Mouse (Mus musculus) adipocyte (in vitro differentiated cells): ENCODE measurements around the gene Dnase2b.

Source experiments
- DNase-seq: peaks from one replicate; pipeline ENCODE4 v3.0.0-alpha.2; 2016; ENCODE audit warnings: low spot score

Gene Dnase2b

DNA sequence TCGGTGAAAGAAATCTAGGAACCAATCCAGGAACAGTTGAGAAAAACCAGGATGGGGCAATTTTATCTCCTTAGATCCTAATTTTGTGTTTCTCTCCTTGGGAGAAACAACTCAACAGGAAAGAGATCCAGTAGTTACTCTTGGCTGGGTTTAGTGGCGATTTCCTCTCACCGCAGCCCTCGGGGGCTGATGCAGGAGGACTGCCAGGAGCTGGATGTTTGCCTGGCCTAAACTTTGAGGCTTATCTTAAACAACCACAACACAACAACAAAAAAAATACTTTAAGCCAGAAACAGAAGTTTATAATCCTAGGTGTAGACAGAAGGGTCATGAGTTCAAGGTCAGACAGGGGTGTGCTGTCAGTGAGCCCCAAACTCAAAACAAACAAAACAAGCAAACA is 3.6 kb downstream of the Dnase2b start:
- DNase-seq, result no peak

DNA sequence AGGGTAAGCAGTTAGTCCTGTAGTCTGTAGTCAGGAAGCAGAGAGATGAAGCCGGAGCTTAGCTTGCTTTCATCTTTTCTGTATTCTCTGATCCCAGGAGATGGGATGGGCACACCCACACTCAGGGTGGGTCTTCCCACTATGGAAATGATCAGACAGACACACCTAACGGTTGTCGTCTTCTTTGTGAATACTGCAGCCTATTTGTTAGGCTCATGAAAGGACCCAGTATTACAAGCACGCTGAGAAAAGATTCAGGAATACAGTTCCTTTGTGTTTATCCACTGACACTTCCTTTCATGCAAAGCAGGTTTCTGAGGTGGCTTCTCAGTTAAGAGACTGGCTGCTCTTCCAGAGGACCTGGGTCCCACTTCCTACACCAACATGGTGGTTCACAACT is 4.1 kb downstream of the Dnase2b start:
- no peak for DNase-seq

DNA sequence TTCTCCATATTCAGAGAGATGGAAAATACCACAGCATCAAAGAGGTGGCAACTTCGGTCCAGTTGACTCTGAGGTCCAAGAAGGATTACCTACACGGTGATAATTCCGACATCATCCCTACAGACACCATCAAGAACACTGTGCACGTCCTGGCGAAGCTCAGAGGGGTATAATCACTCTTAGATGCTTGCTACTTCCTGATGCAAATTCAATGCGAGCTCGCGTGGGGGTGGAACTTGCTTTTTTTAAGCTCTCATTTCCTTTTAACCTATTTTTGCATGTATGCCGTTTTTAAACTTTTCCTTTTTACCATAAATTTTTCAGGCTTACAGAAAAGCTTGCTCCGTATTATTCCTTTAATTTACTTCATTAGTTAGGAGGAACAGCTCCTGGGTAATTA is 5.1 kb downstream of the Dnase2b start:
- no peak for DNase-seq

DNA sequence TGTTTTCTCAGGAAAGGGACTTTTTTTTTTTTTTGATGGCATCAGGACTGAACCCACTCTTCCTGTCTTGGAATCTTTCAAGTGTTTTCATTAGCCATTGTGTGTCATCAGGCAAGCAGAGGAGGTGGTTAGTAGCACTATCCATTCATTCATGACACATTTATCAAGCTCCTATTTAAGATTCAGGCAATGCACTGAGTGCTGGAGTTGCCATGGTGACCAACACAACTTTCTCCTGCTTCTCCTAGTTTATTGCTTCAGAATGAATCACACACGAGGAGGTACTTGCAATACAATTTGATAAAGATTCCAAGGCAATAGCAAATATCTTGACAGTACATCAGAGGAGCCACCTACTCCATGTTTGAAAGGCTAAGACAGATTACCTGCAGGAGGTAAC is 8.0 kb downstream of the Dnase2b start:
- DNase-seq, result no peak

DNA sequence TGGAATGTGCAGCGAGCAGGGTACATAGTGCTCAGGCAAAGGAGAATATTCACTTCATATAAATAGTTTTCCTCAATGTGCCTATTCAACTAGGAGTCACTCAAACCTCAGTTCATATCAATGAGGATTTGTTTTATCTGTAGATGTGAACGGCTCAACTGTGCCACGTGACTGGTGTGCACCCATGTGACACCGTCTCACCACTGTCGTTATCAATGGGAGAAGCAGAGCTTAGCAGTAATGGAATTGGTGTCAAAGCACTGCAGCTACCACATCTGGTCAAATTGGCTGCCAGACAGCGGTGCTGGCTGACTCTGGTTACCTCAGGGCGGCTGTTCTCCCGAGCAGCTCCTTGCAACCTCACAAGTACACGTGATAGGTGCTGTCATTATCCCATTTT is 10.7 kb downstream of the Dnase2b start:
- DNase-seq, result no peak

DNA sequence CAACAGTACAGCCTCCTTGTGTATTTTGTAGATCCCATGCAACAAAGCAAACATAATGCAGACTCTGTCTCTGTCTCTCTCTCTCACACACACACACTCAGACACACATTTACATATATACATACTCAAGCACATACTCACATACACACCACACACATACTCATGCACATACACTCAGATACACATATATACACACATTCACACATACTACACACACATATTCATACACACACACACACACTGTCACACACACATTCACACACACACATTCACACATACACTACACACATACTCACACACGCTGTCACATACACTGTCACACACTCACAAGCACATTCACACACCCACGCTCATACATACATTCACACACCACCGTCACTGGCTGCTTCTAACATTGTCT is 12.9 kb downstream of the Dnase2b start:
- DNase-seq, result no peak

DNA sequence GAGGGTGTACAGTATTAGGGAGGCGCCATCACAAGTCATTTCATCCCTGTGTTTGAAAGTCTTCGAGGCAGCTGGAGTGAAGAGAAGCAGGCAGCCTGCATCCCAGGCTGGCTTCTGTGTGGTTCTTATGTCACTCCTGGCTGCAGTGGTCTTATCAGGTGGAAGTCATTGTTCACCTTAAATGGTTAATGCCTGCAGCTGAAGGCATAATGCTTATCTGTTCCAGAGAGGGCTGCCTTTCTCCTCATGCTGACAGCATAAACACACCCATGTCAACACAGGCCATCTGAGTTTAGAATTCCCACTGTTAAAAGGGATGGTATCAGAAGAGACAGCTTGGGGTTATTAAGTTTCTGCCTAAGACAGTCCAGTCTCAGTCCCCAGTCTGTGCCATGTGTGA is 14.2 kb downstream of the Dnase2b start:
- DNase-seq, result no peak

DNA sequence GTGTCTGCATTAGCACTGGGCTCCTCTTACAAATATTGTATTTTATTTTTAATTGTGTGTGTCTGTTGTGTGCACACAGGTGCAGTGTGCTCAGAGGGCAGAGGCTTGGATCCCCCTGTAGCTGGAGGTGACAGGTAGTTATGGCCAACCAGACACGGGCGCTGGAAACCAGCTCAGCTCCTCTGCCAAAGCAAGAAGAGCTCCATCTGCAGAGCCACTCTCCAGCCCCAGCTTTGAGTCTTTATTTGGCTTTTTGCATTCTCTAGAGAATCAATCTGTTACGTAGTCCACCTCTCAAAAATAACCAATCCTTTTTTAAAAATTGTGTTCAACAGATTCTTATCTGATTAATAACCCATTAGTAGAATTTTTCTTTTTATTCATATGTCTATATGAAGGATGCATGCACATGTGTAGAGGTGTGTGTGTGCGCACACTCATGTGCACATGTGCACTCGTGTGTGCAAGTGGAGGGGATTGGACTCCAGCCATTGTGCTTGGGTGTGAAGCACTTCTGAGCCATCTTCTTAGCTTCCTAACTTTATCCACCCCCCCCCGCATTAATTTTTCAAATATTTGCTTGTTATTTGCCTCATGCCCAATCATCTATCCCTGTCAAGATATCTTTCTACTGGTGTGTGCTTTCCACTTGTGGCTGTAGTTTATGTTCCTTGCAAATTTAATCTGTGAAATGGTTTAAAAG is 16.0 kb downstream of the Dnase2b start:
- no peak for DNase-seq

DNA sequence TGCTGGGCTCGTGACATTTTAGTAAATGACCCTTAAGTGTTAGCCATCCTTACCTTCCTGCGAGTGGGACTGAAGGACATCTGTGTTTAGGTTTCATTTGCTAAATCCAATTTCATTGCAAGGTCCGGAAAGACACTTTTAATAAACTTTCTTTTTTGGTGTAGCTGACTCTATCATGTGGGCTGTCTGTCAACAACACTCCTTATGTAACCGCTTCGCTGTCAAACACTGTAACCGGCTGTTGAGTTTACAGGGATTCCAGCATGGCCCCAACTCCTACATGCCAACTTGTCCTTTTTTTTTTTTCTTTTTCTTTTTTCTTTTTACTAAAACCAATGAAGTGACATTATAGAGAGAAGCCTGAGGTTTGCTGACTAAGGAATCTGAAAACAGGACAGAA is 17.0 kb downstream of the Dnase2b start:
- DNase-seq, result no peak

DNA sequence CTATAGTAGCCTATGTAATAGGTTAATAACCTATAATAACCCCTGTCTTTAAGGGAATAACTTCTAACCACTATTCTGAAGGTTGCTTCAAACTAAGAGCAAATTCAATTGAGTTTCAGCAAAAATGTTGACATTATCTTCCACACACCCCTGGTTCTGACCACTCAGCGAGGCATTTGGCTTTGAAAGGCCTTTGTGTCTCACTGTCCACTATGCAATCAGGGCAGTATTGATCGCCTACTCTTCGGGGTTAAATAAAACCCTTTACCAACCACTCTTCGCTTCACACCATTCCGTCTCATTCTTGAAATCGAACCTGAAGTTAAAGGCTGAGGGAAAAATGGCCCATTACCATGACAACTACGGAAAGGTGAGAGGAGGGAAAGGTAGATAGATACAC is 18.5 kb downstream of the Dnase2b start:
- DNase-seq, result no peak

DNA sequence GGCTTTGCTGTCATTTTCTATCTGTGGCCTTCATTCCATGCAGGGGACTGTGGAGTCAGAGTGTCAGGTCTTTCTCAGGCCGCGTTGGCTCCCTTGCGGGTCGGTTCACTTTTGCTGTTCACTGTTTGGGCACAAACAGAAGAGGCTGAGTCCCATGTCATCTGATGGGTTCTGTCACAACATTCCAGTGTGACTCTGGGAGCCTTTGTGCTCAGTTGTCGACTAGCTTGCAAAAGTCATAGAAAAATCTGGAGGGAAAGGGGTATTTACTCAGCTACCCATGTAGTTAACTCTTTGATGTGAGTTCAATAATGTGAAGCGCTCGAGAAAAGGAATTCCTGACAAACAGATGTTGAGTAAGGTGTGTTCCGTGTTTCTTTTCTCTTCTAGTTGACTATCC is 19.0 kb downstream of the Dnase2b start:
- no peak for DNase-seq

DNA sequence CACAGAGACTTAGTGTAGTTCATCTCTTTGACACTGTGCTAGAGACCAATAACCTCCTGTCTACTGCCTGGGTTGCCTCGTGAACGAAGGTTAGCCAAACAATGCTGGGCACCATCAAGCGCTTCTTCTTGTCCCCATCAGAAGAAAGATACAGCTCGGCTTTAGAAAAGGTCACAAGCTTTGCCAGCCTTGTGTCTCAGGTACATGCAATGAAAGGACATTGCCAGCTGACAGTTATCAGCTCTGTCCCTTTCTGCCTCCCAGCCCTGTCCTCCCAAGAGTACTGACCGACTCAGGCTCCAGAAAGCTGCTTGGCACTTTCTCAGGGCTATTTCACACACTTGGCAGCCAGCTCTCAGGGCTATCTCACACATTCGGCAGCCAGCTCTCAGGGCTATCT is 20.0 kb downstream of the Dnase2b start:
- DNase-seq, result no peak

DNA sequence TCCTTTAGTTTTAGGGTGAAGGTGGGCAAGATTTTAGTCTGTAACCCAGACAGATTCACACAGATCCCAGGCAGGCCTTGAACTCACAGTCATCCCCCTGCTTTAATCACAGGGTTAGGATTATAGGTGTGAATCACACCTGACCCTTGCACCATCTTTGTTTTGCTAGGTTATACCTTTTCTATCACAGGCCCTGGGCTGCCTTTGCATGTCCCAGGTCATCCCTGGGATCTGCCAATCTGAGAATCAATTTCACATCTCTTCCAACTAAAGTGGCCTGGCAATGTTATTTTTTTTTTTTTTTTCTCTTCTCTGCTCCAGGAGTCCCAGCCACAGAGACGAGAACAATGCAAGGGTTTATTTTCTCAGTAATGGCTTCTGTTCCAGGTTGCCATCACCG is 23.8 kb downstream of the Dnase2b start:
- no peak for DNase-seq

DNA sequence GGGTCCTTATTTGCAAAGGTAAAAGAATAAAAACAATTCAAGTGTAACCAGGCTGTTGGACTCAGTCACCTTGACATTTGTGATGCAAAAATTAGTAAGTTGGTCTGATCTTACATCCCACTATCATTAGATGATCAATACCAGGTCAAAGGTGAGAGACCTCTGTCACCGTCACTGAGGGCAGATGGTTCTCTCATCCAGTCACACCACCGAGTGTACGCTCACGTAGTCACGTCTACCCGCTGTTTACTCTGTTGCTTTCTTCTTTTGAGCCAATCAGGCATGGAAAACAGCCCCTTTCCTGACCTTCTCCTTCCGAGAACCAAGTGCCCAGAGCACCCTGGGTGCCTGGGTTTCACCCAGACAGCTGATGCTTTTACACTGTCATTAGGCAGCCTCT is 24.2 kb downstream of the Dnase2b start:
- DNase-seq, result no peak

DNA sequence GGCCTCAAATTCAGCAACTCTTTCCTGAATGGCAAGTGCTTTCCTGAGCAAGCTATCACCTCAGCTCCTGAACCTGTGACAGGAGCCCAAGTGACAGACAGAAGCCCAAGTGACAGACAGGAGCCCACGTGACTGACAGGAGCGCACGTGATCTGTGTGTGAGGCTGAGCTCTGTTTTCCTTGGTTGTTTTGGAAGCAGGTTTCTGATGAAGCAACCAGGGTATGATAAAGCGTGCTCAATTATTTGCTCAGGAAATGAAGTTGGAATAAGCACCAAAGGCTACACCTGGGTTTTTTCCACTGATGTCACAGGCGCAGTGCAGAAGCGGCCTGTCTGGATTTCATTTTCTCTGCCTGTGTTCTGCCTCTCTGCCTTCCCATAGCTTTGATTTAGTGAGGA is 25.9 kb downstream of the Dnase2b start:
- DNase-seq, result no peak

DNA sequence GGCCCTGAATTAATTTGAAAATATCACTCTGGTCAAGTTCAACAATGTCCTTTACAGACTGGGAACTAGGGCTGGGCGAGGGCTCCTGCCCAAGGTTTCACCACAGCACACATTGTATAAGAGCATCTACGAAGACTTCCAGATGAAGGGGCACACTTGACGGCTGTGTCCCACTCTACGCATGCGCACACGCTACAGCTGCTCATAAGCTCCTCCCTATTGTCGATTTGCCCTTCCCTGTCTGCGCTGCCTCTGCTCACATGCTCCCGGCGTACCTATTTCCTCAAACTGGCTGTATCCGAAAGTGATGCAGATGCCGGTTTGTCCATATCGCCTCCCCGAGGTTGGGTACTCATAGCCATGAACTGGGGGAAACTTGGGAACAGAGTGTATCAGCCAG is 28.8 kb downstream of the Dnase2b start:
- no peak for DNase-seq

DNA sequence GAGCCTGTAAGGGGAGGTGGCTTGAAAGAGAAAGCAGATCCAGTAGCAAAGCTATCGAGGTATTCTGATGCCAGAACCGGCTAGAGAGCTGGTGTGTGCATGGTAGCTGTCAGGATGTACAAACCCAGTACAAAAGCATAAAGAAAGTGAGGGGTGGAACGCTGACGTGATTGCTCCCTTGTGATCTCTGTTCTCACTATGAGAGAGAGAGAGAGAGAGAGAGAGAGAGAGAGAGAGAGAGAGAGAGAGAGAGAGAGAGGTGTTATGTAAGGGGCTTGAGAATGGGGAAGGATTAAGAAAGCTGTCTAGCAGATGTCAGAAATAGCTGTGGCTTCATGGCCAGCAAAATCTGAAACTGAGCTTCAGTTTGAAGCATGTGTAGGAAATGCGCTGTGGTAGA is 31.5 kb downstream of the Dnase2b start:
- DNase-seq, result no peak

DNA sequence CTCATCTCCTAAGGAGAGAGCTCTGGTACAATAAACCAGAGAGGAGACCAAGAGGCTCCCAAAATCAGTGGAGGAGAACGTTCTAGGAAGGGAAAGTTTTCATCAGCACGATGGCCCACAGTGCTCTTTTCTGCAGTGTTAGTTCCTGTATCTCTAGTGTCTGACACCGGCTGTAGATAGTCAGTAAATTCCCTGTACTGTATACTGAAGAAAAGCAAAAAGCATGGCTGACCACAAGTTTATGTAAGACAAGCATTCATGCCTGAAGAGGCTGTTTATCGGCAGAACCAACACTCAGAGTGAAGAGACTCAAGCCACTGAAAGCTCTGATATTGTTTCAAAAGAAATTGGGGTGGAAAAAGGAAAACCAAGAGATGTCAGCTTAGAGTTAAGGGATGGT is 31.9 kb downstream of the Dnase2b start:
- no peak for DNase-seq

DNA sequence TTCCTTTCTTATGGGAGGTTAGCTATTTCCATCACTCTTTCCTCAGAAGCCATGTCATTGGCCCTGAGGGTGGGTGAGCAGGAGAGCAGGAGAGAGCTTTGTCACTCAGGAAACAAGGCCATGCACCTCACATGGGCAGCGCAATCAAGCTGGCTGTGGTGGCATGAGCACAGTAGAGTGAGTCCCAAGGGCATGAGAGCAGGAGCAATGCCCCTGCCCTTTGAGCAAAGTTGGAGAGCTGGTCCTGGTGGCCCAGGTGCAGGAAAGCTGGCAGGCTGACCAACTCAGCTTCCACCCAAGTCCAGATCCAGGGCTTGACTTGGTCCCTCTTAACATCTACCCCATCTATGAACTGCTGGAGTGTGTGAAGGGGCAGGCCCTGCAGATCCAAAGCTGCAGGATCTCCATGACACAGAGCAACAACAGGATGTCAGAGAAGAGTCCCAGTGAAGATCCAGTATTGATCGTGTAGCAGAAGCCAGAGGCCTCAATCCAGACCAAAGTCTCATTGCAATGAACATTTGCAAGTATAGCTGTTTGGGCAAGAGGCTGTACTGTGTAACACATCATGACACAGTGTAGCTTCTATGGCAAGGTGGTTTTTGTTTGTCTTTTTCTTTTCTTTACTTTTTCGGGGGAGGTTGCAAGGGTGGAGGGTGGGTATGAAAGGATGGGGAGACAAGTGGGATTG is 35.2 kb downstream of the Dnase2b start:
- DNase-seq, result no peak

DNA sequence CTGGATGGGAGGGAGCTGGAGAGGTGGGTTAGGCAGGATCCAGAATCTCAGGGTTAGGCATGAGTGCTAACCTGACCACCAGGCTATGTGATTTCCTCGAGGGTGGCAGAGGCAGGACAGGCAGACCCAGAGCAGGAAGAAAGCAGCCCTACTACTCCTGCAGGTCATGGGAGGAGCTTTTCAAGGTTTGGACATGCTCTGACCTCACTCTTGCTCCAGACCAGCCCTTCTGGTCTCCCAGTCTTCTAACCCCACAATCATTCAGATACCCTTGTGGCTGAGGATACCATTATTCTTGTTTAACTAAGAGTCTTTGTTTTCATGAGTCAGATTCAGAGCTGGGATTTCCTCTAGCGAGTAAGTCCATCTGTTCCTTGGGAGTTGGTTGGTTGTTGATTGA is 37.8 kb downstream of the Dnase2b start:
- DNase-seq, result no peak

DNA sequence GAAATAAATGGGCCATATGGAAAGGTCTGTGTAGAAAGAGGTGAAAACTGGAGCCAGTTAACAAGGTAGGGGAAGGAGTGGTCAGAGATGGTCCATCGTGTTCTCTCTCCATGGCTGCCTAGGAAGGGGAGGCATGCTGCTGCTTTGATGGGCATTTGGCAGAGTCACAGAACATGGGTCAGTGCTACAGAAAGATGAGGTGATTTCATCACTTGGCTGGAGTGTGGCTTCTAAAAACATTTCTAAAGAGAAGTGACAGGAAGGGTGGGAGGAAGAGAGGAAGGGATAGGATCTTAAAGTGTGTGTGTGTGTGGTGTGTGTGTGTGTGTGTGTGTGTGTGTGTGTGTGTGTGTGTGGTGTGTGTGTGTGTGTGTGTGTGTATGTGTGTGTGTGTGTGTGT is 44.1 kb downstream of the Dnase2b start:
- DNase-seq, result no peak

DNA sequence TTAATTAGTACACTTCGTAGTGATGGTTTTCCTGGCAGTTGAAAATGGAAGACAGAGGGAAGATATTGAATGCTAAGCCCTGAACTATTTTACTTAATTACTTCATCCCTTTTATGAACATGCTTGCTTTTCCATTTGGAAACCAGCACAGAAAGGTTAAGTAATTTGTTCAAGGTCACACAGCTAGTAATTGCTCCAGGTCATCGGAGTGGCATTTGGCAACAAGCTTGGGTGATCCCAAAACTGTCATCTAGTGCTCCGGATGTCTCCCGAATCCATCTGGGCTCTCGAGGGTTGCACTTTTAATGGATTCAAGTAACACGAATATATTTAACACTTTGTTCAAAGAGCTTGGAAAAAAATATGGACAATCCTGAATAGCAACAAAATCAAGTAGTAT is 44.5 kb downstream of the Dnase2b start:
- DNase-seq, result no peak

DNA sequence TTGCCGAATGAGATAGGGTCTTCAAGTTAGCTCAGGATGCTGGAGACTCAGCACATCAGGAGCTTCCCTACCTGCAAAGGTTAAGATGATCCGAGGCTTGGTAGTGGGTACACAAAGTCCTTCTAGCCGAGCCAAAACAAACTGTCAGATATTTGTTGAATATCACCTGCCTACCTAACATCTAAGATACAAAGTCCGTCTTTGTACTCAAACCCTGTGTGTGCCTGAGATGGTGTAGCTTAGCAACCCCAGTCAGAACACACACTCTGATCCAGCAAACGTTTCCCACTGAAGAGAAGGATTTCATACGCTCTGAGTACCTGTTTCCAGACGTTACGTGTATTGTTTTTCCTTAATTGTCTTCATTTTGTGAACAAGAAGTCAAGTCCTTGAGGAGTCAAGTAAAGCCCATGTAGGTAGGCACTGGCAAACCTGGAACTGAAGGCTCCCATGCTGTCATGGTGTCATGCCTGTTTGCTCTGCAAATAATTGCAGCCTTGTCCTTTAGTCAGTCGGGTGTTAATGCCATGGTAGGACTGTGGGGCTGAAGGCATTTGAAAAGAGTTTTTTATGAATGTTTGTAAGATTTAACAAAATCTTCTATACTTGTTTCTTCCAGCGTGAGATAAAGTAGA is 45.1 kb downstream of the Dnase2b start, which contains the start of gene Uox:
TSS of gene Uox (plus strand) at position 279 of the 635 bp plus-strand sequence.
- no peak for DNase-seq

DNA sequence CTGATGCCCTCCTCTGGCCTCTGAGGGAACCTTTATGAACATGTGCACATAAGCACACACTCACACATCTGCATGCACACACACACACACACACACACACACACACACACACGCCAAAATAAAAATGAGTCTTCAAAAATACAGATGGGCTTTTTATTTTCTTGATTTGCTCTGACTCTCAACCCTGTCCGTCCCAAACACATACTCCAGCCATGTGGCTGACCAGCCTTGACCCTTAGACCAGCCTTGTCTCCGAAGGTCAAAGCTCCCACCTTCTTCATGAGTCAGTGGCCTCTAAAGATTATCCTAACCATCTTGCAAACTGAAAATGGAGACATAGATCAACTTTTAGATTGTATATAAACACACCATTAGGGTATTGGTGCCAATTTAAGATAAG is 45.8 kb downstream of the Dnase2b start:
- no peak for DNase-seq
